Mouse (Mus musculus) embryonic stem cell, embryonic (primary cell): ENCODE results near the gene Dpf1.

Experiments
- CTCF ChIA-PET, 4 experiments: fragments of 300-600 bp in 2 of 4; fragments of 350-600 bp in 2 of 4; sonication (Branson Sonifier 250); formaldehyde crosslinking; loops; one replicate each; lab custom pipeline; 2022; ENCODE audit warnings: inconsistent platforms in 2 of 4; lab: Charles Lee
- POLR2A ChIA-PET, 4 experiments: fragments of 300-600 bp in 2 of 4; fragments of 350-600 bp in 2 of 4; sonication (Branson Sonifier 250); formaldehyde crosslinking; loops; one replicate each; lab custom pipeline; 2022; ENCODE audit warnings: antibody characterized with exemption in 4 of 4, inconsistent platforms in 1 of 4; lab: Charles Lee

Gene Dpf1

GRCm38 (mm10) chr7:29303738-29304462 is at the start of gene Dpf1:
Dpf1 (plus strand) TSS chr7:29303951.
- POLR2A ChIA-PET, result interaction anchor here in 3 of 4 experiments (0.7 to 2.9 kb wide), 13 partner anchors 10 to 291 kb away, joined by 3 to 10 read pairs (median 4); partner anchors contain the start of gene Sipa1l3 (in 1 of the 3)
- CTCF ChIA-PET, result interaction anchor here in 3 of 4 experiments (0.6 to 4.8 kb wide), 12 partner anchors 9 to 258 kb away, joined by 3 to 50 read pairs (median 5); partner anchors contain the start of genes Ppp1r14a (in 2 of the 3) and Psmd8 (in 1 of the 3)

DNA sequence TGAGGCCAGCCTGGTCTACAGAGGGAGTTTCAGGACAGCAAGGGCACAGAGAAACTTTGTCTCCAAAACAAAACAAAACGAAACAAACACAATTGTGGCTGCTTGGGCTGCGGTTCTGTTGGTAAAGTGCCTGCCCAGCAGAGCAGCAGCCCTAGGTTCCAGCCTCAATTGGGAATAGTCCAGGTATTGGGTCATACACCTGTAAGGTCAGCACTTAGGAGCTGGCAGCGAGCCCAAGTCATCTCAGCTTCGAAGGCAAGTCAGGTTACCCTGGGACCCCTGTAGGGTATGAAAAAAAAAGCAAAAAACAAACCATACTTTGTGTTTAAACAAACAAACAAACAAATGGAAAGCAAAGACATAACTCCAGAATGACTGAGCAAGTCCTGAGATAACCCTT is 47.9 kb upstream of the Dpf1 start:
- ChIA-PET CTCF (interaction anchor here in 1 of 4 experiments (2.7 kb wide), 1 partner anchor 8 kb away, joined by 10 read pairs; the partner anchor contains the start of gene 2200002D01Rik), POLR2A (no interaction called here)

GRCm38 (mm10) chr7:29257368-29257767 is 46.4 kb upstream of the Dpf1 start:
- ChIA-PET CTCF (interaction anchor here in 2 of 4 experiments (0.7 to 2.7 kb wide), 3 partner anchors 9 to 266 kb away, joined by 3 to 10 read pairs (median 4); partner anchors contain the start of gene 2200002D01Rik (in 2 of the 2)), POLR2A (interaction anchor here in 3 of 4 experiments (0.6 to 2.4 kb wide), 6 partner anchors 9 to 249 kb away, joined by 3 to 15 read pairs (median 4); partner anchors contain the start of genes 2200002D01Rik (in 1 of the 3), Fam98c (in 1 of the 3) and Spint2 (in 1 of the 3))

DNA sequence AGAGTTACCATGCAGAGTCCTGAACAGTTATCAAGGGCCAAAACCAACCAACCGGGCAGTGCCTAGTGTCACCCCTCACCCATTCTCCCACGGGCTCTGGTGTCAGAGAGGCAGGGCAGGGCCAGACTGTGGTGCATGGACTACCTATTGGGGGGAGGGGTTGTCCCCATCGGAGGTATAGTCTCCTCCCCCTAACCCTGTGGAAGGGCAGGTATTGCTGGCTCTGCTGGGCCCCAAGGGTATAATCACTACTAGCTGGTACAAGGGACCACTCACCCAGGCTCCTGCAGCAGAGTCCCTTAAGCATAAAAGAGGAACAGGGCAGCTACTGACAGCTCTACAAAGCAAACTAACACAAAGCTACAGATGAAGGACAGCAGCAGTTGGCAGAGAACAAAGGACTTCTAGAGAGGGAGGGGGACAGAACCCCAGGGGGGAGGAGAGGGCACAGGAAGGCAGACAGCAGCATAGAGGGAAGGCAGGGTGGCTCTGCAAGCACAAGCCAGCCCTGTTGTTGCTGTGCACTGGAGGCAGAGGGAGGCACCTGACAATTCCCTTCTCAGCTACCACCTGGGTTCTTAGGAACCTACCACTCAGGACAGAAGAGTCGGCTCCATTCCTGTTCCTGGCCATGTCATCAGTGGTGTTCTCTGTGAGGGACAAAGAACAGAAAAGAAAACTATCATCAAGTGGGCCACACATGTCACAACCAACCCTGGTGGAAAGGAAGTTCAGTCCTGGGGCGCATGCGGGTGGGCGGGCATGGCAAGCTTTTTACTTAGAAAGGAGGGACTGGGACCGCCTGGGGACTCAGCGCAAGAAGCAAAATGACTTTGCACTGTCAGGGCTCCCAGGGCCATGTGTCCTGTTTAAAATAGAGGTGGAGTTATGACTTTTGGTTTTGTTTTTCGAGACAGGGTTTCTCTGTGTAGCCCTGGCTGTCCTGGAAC is 43.7 kb upstream of the Dpf1 start:
- ChIA-PET POLR2A (interaction anchor here in 2 of 4 experiments (0.8 to 2.0 kb wide), 10 partner anchors 9 to 105 kb away, joined by 3 to 13 read pairs (median 4); partner anchors contain the start of genes Spint2 (in 2 of the 2), 2200002D01Rik (in 1 of the 2) and Yif1b (in 1 of the 2)), CTCF (interaction anchor here in 3 of 4 experiments (0.7 to 3.2 kb wide), 4 partner anchors 12 to 22 kb away, joined by 3 to 13 read pairs (median 6); partner anchors contain the start of gene 2200002D01Rik (in 2 of the 3))

GRCm38 (mm10) chr7:29262151-29262550 is 41.6 kb upstream of the Dpf1 start:
- ChIA-PET POLR2A (interaction anchor here in 2 of 4 experiments (0.6 to 2.9 kb wide), 6 partner anchors 9 to 19 kb away, joined by 3 to 9 read pairs (median 4); partner anchors contain the start of gene 2200002D01Rik (in 1 of the 2)), CTCF (interaction anchor here in 2 of 4 experiments (0.5 to 1.1 kb wide), 2 partner anchors 15 to 41 kb away, joined by 3 read pairs; no protein-coding TSS in a partner anchor)

DNA sequence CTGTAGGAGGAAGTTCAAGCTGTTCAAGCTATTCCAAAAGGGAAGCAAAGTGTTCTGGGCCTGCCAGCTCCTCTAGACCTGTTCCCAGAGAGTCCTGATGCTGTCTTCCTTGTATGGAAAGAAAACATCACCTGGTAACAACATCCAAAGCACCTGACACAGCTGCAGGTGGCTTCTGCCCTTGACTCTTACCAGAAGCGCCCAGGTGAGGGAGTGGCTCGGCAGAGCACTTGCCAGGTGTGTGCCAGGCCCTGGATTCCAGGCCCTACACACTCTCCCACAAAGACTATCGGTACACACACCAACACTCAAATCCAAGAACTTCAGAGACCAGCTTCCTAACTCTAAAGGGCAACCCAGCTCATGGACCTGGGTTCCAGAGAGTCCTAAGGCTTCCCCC is 39.9 kb upstream of the Dpf1 start:
- ChIA-PET POLR2A (interaction anchor here in 2 of 4 experiments (0.7 to 2.9 kb wide), 5 partner anchors 9 to 17 kb away, joined by 3 to 9 read pairs (median 3); partner anchors contain the start of gene Spint2 (in 1 of the 2)), CTCF (interaction anchor here in 2 of 4 experiments (0.6 to 1.8 kb wide), 3 partner anchors 16 to 20 kb away, joined by 3 to 6 read pairs (median 3); no protein-coding TSS in a partner anchor)

DNA sequence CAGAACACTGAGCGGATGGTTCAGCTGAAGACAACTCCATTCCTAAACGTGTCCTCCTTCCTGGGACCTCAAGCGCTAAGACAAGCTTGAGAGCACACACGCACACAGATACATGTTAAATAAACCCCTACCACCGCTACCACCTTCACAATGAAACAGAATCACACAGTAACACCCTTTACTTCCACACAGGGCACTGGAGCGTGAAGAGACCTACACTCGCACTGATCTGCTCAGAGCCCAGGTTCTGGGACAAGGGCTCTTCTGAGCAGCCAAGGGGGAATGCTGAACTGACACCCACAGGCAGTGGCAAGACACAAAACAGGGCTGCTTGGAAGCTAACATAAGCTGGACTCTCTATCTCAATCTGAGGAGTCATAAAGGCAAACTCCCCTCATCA is 38.1 kb upstream of the Dpf1 start:
- POLR2A ChIA-PET, result interaction anchor here in 3 of 4 experiments (0.6 to 2.6 kb wide), 8 partner anchors 14 to 203 kb away, joined by 3 to 11 read pairs (median 4); partner anchors contain the start of genes 2200002D01Rik (in 1 of the 3) and Spint2 (in 1 of the 3)
- CTCF ChIA-PET, result interaction anchor here in 3 of 4 experiments (0.6 to 1.4 kb wide), 3 partner anchors 10 to 258 kb away, joined by 3 to 4 read pairs (median 3); partner anchors contain the start of gene Yif1b (in 1 of the 3)

- ChIA-PET CTCF (interaction anchor here in 2 of 4 experiments (0.6 to 1.3 kb wide), 2 partner anchors 20 to 275 kb away, joined by 4 to 5 read pairs; no protein-coding TSS in a partner anchor), POLR2A (interaction anchor here in 2 of 4 experiments (0.6 to 2.6 kb wide), 3 partner anchors 10 to 14 kb away, joined by 3 to 11 read pairs (median 4); no protein-coding TSS in a partner anchor)
These were observed 36.8 kb upstream of the Dpf1 start for GRCm38 (mm10) chr7:29266931-29267330.

- ChIA-PET POLR2A (interaction anchor here in 3 of 4 experiments (0.5 to 3.5 kb wide), 14 partner anchors 9 to 56 kb away, joined by 3 to 17 read pairs (median 4); partner anchors contain the start of gene 2200002D01Rik (in 2 of the 3)), CTCF (interaction anchor here in 1 of 4 experiments (1.5 kb wide), 2 partner anchors 23 to 224 kb away, joined by 3 to 4 read pairs; partner anchors contain the start of gene 2200002D01Rik)
These were observed 33.3 kb upstream of the Dpf1 start for GRCm38 (mm10) chr7:29270445-29270844.

DNA sequence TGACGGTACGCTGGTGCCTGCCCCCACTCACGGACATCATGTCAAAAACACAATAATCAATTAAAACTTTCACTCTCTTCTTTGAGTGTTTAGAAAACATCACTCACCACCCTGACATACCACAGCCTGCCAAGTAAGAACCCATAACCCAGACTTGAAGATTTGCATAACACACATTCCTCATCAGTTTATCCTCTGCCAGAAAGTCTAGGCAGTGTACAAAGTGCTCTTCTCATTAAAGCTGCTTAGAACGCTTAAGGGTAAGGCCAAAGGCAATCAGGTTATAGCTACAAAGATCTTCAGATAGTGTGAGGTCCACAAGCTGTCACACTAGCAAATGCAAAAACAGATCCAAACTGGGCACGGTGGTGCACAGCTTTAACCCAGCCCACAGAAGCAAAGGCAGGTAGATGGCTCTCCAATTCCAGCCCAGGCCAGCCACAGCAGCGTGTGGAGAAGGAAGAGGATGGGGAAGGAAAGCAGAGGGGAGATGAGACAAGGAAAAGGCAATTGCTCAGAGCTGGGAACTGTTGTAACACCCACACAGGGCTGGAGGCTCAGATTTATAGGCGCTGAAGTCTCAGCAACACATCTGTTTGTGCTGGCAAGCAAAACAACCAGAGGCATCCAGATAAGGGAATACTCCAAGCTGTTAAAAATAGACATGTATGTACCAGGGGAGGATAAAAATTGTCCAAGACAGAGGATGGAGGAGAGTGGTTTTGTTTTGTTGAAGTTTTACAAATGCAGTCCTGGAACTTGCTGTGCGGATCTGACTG is 31.9 kb upstream of the Dpf1 start:
- POLR2A ChIA-PET, result interaction anchor here in 2 of 4 experiments (0.5 to 3.5 kb wide), 13 partner anchors 8 to 40 kb away, joined by 3 to 17 read pairs (median 4); partner anchors contain the start of genes 2200002D01Rik (in 1 of the 2), Spint2 (in 1 of the 2) and Yif1b (in 1 of the 2)

DNA sequence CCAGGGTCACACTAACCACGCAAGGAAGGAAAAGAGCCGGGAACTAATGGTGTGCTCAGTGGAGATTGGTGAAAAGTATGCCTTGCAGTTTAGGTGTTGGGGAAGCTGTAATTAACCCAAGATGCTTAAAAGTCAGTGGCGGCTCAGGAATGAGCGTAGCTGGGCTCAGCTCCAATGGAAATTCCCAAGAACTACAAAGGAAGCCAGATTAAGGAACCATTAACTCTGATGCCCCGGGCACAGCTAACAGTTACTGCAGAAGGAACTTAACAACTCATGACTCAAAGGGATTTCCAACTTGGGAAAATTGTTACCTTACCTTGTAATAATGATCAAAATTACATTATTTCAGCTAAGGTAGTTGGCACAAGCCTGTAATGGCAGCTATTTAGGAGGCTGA is 27.0 kb upstream of the Dpf1 start:
- ChIA-PET POLR2A (interaction anchor here in 3 of 4 experiments (0.6 to 2.2 kb wide), 14 partner anchors 10 to 239 kb away, joined by 3 to 8 read pairs (median 3); partner anchors contain the start of genes 2200002D01Rik (in 2 of the 3), Ppp1r14a (in 1 of the 3) and Yif1b (in 1 of the 3)), CTCF (interaction anchor here in 3 of 4 experiments (0.6 to 1.5 kb wide), 5 partner anchors 12 to 148 kb away, joined by 3 to 7 read pairs (median 3); no protein-coding TSS in a partner anchor)

More for the DNA sequence above, 31.9 kb upstream of the Dpf1 start:
- CTCF ChIA-PET, result interaction anchor here in 2 of 4 experiments (0.5 to 1.2 kb wide), 4 partner anchors 24 to 327 kb away, joined by 3 to 8 read pairs (median 3); no protein-coding TSS in a partner anchor

- CTCF ChIA-PET, result interaction anchor here in 1 of 4 experiments (1.5 kb wide), 1 partner anchor 33 kb away, joined by 3 read pairs; no protein-coding TSS in a partner anchor
- POLR2A ChIA-PET, result interaction anchor here in 2 of 4 experiments (0.6 to 2.2 kb wide), 8 partner anchors 16 to 653 kb away, joined by 3 to 8 read pairs (median 4); partner anchors contain the start of genes 2200002D01Rik (in 1 of the 2) and Yif1b (in 1 of the 2)
These were observed 26.2 kb upstream of the Dpf1 start for GRCm38 (mm10) chr7:29277510-29277909.

GRCm38 (mm10) chr7:29279261-29279660 is 24.5 kb upstream of the Dpf1 start:
- ChIA-PET POLR2A (interaction anchor here (0.7 to 4.7 kb wide), 17 partner anchors 8 to 123 kb away, joined by 3 to 35 read pairs (median 5); partner anchors contain the start of genes 2200002D01Rik (in 1 of the 4), Catsperg1 (in 1 of the 4), Fam98c (in 1 of the 4) and Ggn (in 1 of the 4)), CTCF (interaction anchor here in 3 of 4 experiments (0.6 to 2.5 kb wide), 6 partner anchors 10 to 244 kb away, joined by 3 to 13 read pairs (median 4); partner anchors contain the start of genes 2200002D01Rik (in 2 of the 3) and Ppp1r14a (in 1 of the 3))

DNA sequence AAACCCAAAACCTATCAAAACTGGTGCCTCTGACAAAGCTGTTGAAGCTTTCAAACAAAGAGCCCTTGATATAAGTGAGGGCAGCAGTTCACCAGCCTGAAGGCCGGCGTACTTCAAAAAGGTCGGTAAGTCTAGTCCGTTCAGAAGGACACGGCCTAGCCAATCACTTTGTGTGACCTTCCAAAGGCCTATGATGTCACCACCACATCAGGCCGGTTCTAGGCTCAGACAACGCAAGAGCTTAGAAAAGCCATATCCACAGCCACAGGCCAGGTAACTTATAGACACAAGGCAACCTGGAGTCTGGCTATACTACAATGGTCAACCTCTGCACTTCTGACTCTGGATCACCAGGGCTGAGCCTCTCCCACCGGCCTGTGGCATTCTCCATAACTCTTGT is 23.8 kb upstream of the Dpf1 start:
- POLR2A ChIA-PET, result interaction anchor here (0.7 to 4.7 kb wide), 37 partner anchors 8 to 553 kb away, joined by 3 to 35 read pairs (median 4); partner anchors contain the start of genes 2200002D01Rik (in 2 of the 4), Catsperg1 (in 1 of the 4), Dpf1 (in 1 of the 4) and Eif3k (in 1 of the 4)

More for the DNA sequence above, 23.8 kb upstream of the Dpf1 start:
- CTCF ChIA-PET, result interaction anchor here (0.6 to 2.5 kb wide), 12 partner anchors 9 to 243 kb away, joined by 3 to 13 read pairs (median 4); partner anchors contain the start of genes 2200002D01Rik (in 2 of the 4) and Ppp1r14a (in 1 of the 4)
